Comparison of ENCODE assay signal across 18 mouse cellular contexts in genomic region chr4:102637348-102637910, GRCm38 (mm10).
DNase-seq lines count a peak whose midpoint lies in the region; ATAC-seq and TF ChIP-seq lines count a peak whose summit lies in the region.
"Had no signal": no experiment of that assay in that cellular context is flagged by ENCODE, and none has a peak within 500 bp of the region (broad histone marks: within the 10 kb centered on the region; RNA-seq: fewer than 3 reads in every experiment).

No protein-coding gene starts in this region.

- no peaks in the 10 kb centered on the region for H3K9me3 ChIP-seq in heart, embryonic 13.5 days
- H3K9me3 ChIP-seq in limb, embryonic 14.5 days (ENCODE audit: control insufficient read depth, low read length) = no peaks in the 10 kb centered on the region
- H3K9me3 ChIP-seq in limb, embryonic 10.5 days (replicated peaks) = no peaks in the 10 kb centered on the region
- no peaks in the 10 kb centered on the region for H3K9me3 ChIP-seq in embryonic facial prominence, embryonic 14.5 days (ENCODE audit: control insufficient read depth, low read length)
- H3K9me3 ChIP-seq: embryonic facial prominence, embryonic 13.5 days; kidney, embryonic 15.5 days; liver, embryonic 15.5 days; neural tube, embryonic 12.5 days had no signal

- no peak for TF ChIP-seq POLR2A in heart, adult 2 months (IDR thresholded peaks at IDR 0.05; ENCODE audit: insufficient read depth, low read depth, low read length)
- no peak for TF ChIP-seq POLR2A in limb, embryonic 14.5 days (IDR thresholded peaks at IDR 0.05; ENCODE audit: borderline replicate concordance, extremely low read depth, insufficient read depth, insufficient read length)

- no peak overlapping the region for H3K4me2 ChIP-seq in heart, embryonic 13.5 days
- H3K4me2 ChIP-seq in limb, embryonic 14.5 days (replicated peaks; ENCODE audit: low read depth, low read length, severe bottlenecking) = no peak overlapping the region
- no peak overlapping the region for H3K4me2 ChIP-seq in embryonic facial prominence, embryonic 14.5 days (ENCODE audit: low read depth, low read length)
- H3K4me2 ChIP-seq: embryonic facial prominence, embryonic 13.5 days; kidney, embryonic 15.5 days; liver, embryonic 15.5 days; neural tube, embryonic 12.5 days had no signal

- DNase-seq in heart, adult 2 months = no peak
- DNase-seq in limb, embryonic 14.5 days (ENCODE audit: low spot score) = peak; percentile 40
- no peak for DNase-seq in limb, embryonic 10.5 days (ENCODE audit: low spot score)
- peak; percentile 61 for DNase-seq in embryonic facial prominence, embryonic 14.5 days (ENCODE audit: low spot score)
- peak; percentile 74 for DNase-seq in lung, postnatal 25 days (ENCODE audit: low spot score)
- DNase-seq in right cerebral cortex, adult 18-20 months = no peak
- DNase-seq in cerebellum, adult 9-11 months = no peak
- DNase-seq: adrenal gland, postnatal 14 days; B cell, adult 2 months; cerebellum, adult 2 months; gastrocnemius, postnatal 25 days; left cerebral cortex, postnatal 4 days; right cerebral cortex, postnatal 25 days had no signal

- no peak for ATAC-seq in heart, embryonic 13.5 days (ENCODE audit: extremely low read depth, insufficient number of reproducible peaks, low FRiP score, low TSS enrichment)
- no peak for ATAC-seq in limb, embryonic 14.5 days (ENCODE audit: low FRiP score, low read depth)
- ATAC-seq in embryonic facial prominence, embryonic 14.5 days (ENCODE audit: low read depth) = no peak; the same call in 1 of the 2 replicates

- peak overlapping the region; percentile 48; the same call in 1 of the 2 replicates for H3K27ac ChIP-seq in heart, embryonic 13.5 days (replicated peaks)
- no peak overlapping the region for H3K27ac ChIP-seq in heart, adult 2 months
- H3K27ac ChIP-seq in limb, embryonic 14.5 days (replicated peaks; ENCODE audit: low read depth, low read length) = no peak overlapping the region
- no peak overlapping the region for H3K27ac ChIP-seq in limb, embryonic 10.5 days
- H3K27ac ChIP-seq in embryonic facial prominence, embryonic 14.5 days (replicated peaks; ENCODE audit: low read depth, low read length) = no peak overlapping the region
- H3K27ac ChIP-seq: embryonic facial prominence, embryonic 13.5 days; kidney, embryonic 15.5 days; liver, embryonic 15.5 days; neural tube, embryonic 12.5 days had no signal

- H3K4me3 ChIP-seq in heart, embryonic 13.5 days = no peak overlapping the region
- H3K4me3 ChIP-seq in heart, adult 2 months = no peak overlapping the region
- no peak overlapping the region for H3K4me3 ChIP-seq in limb, embryonic 14.5 days (replicated peaks; ENCODE audit: low read length)
- H3K4me3 ChIP-seq in limb, embryonic 10.5 days = no peak overlapping the region
- H3K4me3 ChIP-seq in embryonic facial prominence, embryonic 14.5 days (ENCODE audit: low read depth, low read length) = no peak overlapping the region
- H3K4me3 ChIP-seq: embryonic facial prominence, embryonic 13.5 days; kidney, embryonic 15.5 days; liver, embryonic 15.5 days; neural tube, embryonic 12.5 days had no signal

- intact Hi-C loops in heart, adult 2 months (cut with DNase I) = no loop called here

- H3K4me1 ChIP-seq in heart, embryonic 13.5 days = peaks cover 34% of the 10 kb centered on the region
- peaks cover 12% of the 10 kb centered on the region for H3K4me1 ChIP-seq in heart, adult 2 months (ENCODE audit: control insufficient read depth, insufficient read depth, low read length)
- no peaks in the 10 kb centered on the region for H3K4me1 ChIP-seq in limb, embryonic 14.5 days (ENCODE audit: control insufficient read depth, insufficient read depth, low read length)
- H3K4me1 ChIP-seq in limb, embryonic 10.5 days = no peaks in the 10 kb centered on the region
- H3K4me1 ChIP-seq in embryonic facial prominence, embryonic 14.5 days (ENCODE audit: control insufficient read depth, insufficient read depth, low read length) = peaks cover 7% of the 10 kb centered on the region; the same call in 1 of the 2 replicates
- H3K4me1 ChIP-seq: kidney, embryonic 15.5 days; neural tube, embryonic 12.5 days had no signal

- H3K79me2 ChIP-seq in heart, adult 2 months (replicated peaks; ENCODE audit: control insufficient read depth, insufficient read depth, low read length) = no peaks in the 10 kb centered on the region

- no peaks in the 10 kb centered on the region for H3K36me3 ChIP-seq in heart, embryonic 13.5 days
- H3K36me3 ChIP-seq in heart, adult 2 months (ENCODE audit: control insufficient read depth, insufficient read depth, low read length) = no peaks in the 10 kb centered on the region
- no peaks in the 10 kb centered on the region for H3K36me3 ChIP-seq in limb, embryonic 14.5 days (ENCODE audit: control insufficient read depth, insufficient read depth, low read length)
- no peaks in the 10 kb centered on the region for H3K36me3 ChIP-seq in limb, embryonic 10.5 days
- no peaks in the 10 kb centered on the region for H3K36me3 ChIP-seq in embryonic facial prominence, embryonic 14.5 days (ENCODE audit: control insufficient read depth, insufficient read depth, low read length)
- H3K36me3 ChIP-seq: embryonic facial prominence, embryonic 13.5 days; kidney, embryonic 15.5 days; liver, embryonic 15.5 days; neural tube, embryonic 12.5 days had no signal

- no peak overlapping the region for H3K9ac ChIP-seq in heart, embryonic 13.5 days
- no peak overlapping the region for H3K9ac ChIP-seq in heart, adult 2 months (ENCODE audit: low read depth, low read length)
- no peak overlapping the region for H3K9ac ChIP-seq in limb, embryonic 14.5 days (ENCODE audit: low read depth, low read length, severe bottlenecking)
- no peak overlapping the region for H3K9ac ChIP-seq in embryonic facial prominence, embryonic 14.5 days (ENCODE audit: low read depth, low read length)
- H3K9ac ChIP-seq: embryonic facial prominence, embryonic 13.5 days; kidney, embryonic 15.5 days; liver, embryonic 15.5 days; neural tube, embryonic 12.5 days had no signal

- 62% methylated on average over 4 of the region's 4 CpGs for WGBS in heart, embryonic 13.5 days
- 65% methylated on average over 4 of the region's 4 CpGs for WGBS in heart, adult 2 months
- WGBS in limb, embryonic 14.5 days = 64% methylated on average over 4 of the region's 4 CpGs
- 76% methylated on average over 4 of the region's 4 CpGs for WGBS in limb, embryonic 10.5 days
- WGBS in embryonic facial prominence, embryonic 14.5 days = 63% methylated on average over 4 of the region's 4 CpGs

- TF ChIP-seq CTCF in heart, adult 2 months (IDR thresholded peaks at IDR 0.05) = no peak

- H3K27me3 ChIP-seq in heart, embryonic 13.5 days (replicated peaks) = no peaks in the 10 kb centered on the region
- no peaks in the 10 kb centered on the region for H3K27me3 ChIP-seq in heart, adult 2 months (ENCODE audit: control insufficient read depth, insufficient read depth, low read length)
- H3K27me3 ChIP-seq in limb, embryonic 14.5 days (ENCODE audit: control insufficient read depth, insufficient read depth, low read length) = no peaks in the 10 kb centered on the region
- H3K27me3 ChIP-seq in limb, embryonic 10.5 days (ENCODE audit: low read depth, poor library complexity, severe bottlenecking) = no peaks in the 10 kb centered on the region
- H3K27me3 ChIP-seq in embryonic facial prominence, embryonic 14.5 days (replicated peaks; ENCODE audit: control insufficient read depth, insufficient read depth, low read length) = no peaks in the 10 kb centered on the region
- H3K27me3 ChIP-seq: embryonic facial prominence, embryonic 13.5 days; kidney, embryonic 15.5 days; liver, embryonic 15.5 days; neural tube, embryonic 12.5 days had no signal

- TF ChIP-seq EP300 in heart, adult 2 months (IDR thresholded peaks at IDR 0.05; ENCODE audit: insufficient read depth, low read depth, low read length) = no peak

Comparison
In these comparisons a context has a peak if more than half of its experiments do, and no peak if none do; other contexts are left out.
1. DNase-seq: peak in limb, embryonic 14.5 days (single experiment), embryonic facial prominence, embryonic 14.5 days (single experiment) and lung, postnatal 25 days (single experiment); none in heart, adult 2 months (0 of 2), limb, embryonic 10.5 days (single experiment), right cerebral cortex, adult 18-20 months (single experiment) and cerebellum, adult 9-11 months (single experiment).